Mouse (Mus musculus): Measurements from ENCODE around the gene Reps2.

GRCm38 (mm10) chrX:162643091-162643788 lies at the start of gene Reps2:
- TF ChIP-seq GATA1 (IDR thresholded peaks at IDR 0.05; ENCODE audit: low read length) (no peak), TAL1 (IDR thresholded peaks at IDR 0.05; ENCODE audit: low read length) (no peak)

Measured in erythroblast, embryonic 14.5 days (primary cell).